Mouse (Mus musculus): ENCODE data around the gene Hsd17b2.

DNA sequence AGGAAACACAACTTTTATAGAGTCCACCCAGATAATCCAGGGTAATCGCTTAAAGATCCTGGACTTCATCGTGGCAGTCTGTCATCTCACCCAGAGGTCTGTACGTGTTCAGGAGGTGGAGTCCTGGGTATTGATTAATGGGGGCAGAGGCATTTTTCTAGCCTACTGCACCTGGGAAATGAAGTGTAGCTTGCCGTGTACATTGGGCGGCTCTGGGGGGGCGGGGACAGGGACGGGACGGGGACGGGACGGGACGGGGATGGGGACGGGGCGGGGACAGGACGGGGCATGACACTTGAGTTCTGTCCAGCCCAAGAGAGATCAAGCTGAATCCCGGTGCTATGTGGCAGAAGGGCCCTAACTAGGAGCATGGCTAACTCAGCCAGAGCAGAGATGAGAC, 94.8 kb downstream of the Hsd17b2 start:
- TF ChIP-seq POLR2A (IDR thresholded peaks at IDR 0.05; ENCODE audit: insufficient read depth, low read depth, low read length), result no peak
- no peak for TF ChIP-seq CTCF (IDR thresholded peaks at IDR 0.05)
